Mouse (Mus musculus): ENCODE data around the gene Abce1. TPM values are rescaled to one million over a fixed set of nuclear protein-coding genes. Genes with fewer than 3 reads are reported as not detected.

Abce1 gene
- total RNA-seq, 1 experiment: 168 TPM

DNA sequence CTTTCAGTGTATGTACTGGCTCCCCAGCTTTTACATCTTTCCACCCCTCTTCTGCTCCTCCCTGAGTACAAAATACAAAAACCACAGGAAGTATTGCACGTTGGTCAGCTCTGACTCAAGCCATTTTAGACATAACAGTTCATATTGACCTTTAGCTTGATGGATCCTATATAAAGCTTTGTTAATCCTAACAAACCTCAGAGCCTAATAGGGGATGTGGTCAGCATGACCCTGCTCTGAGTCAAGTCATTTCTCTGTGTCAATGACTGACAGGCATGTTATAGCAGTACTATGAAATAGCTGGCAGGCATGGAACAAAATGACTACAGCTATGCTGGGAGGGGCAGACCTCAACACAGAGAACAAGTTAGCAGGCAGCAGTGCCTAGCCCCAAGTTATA is 75.4 kb downstream of the Abce1 start:
- DNase-seq (ENCODE audit: low read depth, low spot score): no peak

DNA sequence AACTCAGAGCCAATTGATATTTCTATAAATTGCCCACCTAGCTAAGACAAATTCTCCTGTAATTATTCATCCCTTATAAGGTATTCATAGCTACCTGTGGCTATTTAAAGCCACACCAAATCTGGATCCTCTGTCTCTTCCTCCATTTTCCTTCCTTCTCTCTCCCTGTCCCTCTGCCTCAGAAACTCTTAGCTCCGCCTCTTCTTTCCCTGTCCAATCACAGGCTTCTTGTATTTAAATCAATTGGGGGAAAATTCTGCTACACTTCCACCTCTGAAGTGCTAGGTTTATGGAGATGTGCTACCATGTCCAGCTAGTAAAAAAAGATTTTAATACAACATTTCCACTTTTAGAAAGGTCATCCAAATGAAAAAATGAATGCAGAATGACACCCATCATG is 76.0 kb downstream of the Abce1 start:
- H3K4me1 ChIP-seq (ENCODE audit: control insufficient read depth in 2 of 2, insufficient read depth in 2 of 2, low read length in 2 of 2, poor library complexity in 1 of 2): peaks cover 0 to 2% of the 10 kb centered on the region in 2 experiments; a peak in 2 of 4 replicates
- no peak for DNase-seq (ENCODE audit: low read depth, low spot score)
- TF ChIP-seq CHD2 (IDR thresholded peaks at IDR 0.05; ENCODE audit: low read depth, low read length) (no peak), ZC3H11A (IDR thresholded peaks at IDR 0.05; ENCODE audit: borderline replicate concordance, low read depth, low read length) (no peak), MAFK (IDR thresholded peaks at IDR 0.05; ENCODE audit: insufficient read depth, low read depth, low read length) (no peak), ZNF384 (IDR thresholded peaks at IDR 0.05; ENCODE audit: low read depth, low read length) (no peak), HCFC1 (IDR thresholded peaks at IDR 0.05; ENCODE audit: borderline replicate concordance, insufficient read depth, low read length) (no peak)
- H3K9ac ChIP-seq (ENCODE audit: insufficient read depth, low read depth, low read length, poor library complexity, severe bottlenecking): no peak overlapping the region; the same call in 1 of the 2 replicates
- H3K4me3 ChIP-seq (ENCODE audit: insufficient read depth in 1 of 2, low read depth in 1 of 2, low read length in 2 of 2, poor library complexity in 1 of 2, severe bottlenecking in 1 of 2): peak overlapping the region; percentile 49 to 70; a peak in 3 of 4 replicates
- H3K36me3 ChIP-seq (ENCODE audit: control insufficient read depth, insufficient read depth, low read length, poor library complexity, severe bottlenecking): no peaks in the 10 kb centered on the region
- peak overlapping the region; percentile 13; the same call in 1 of the 2 replicates for H3K27ac ChIP-seq (ENCODE audit: insufficient read depth, low read depth, low read length, poor library complexity, severe bottlenecking)
- H3K9me3 ChIP-seq (ENCODE audit: control insufficient read depth, insufficient read depth, low read depth, low read length): no peaks in the 10 kb centered on the region
- in situ Hi-C loops (cut with MboI; ENCODE audit: low sequenced_read_pairs in 2 of 2, unreplicated experiment in 2 of 2): no loop called here

More for the DNA sequence above, 75.4 kb downstream of the Abce1 start:
- in situ Hi-C loops (cut with MboI; ENCODE audit: low sequenced_read_pairs in 2 of 2, unreplicated experiment in 2 of 2): no loop called here
- Histone ChIP-seq H3K4me1 (ENCODE audit: control insufficient read depth in 2 of 2, insufficient read depth in 2 of 2, low read length in 2 of 2, poor library complexity in 1 of 2) (peaks cover 0 to 2% of the 10 kb centered on the region in 2 experiments; a peak in 2 of 4 replicates), H3K36me3 (ENCODE audit: control insufficient read depth, insufficient read depth, low read length, poor library complexity, severe bottlenecking) (no peaks in the 10 kb centered on the region), H3K9me3 (ENCODE audit: control insufficient read depth, insufficient read depth, low read depth, low read length) (no peaks in the 10 kb centered on the region), H3K9ac (ENCODE audit: insufficient read depth, low read depth, low read length, poor library complexity, severe bottlenecking) (no peak overlapping the region), H3K4me3 (ENCODE audit: insufficient read depth in 1 of 2, low read depth in 1 of 2, low read length in 2 of 2, poor library complexity in 1 of 2, severe bottlenecking in 1 of 2) (no peak overlapping the region), H3K27ac (ENCODE audit: insufficient read depth, low read depth, low read length, poor library complexity, severe bottlenecking) (no peak overlapping the region)
- no peak for TF ChIP-seq ZNF384 (IDR thresholded peaks at IDR 0.05; ENCODE audit: low read depth, low read length)
- no peak for TF ChIP-seq ZC3H11A (IDR thresholded peaks at IDR 0.05; ENCODE audit: borderline replicate concordance, low read depth, low read length)
- no peak for TF ChIP-seq MAFK (IDR thresholded peaks at IDR 0.05; ENCODE audit: insufficient read depth, low read depth, low read length)
- TF ChIP-seq HCFC1 (IDR thresholded peaks at IDR 0.05; ENCODE audit: borderline replicate concordance, insufficient read depth, low read length): no peak
- no peak for TF ChIP-seq CHD2 (IDR thresholded peaks at IDR 0.05; ENCODE audit: low read depth, low read length)

Other genes starting within 250 kb of the Abce1 start
- 58.9 and 74.2 TPM in 2 replicates for gene Otud4, start 72.1 kb downstream of the Abce1 start, total RNA-seq (2012; rRNA removed)
- 11.0 and 16.5 TPM in 2 replicates for gene Anapc10, start 80 bp upstream of the Abce1 start, total RNA-seq (2012; rRNA removed)

All from ES-E14 (cell line).